Mouse (Mus musculus): ENCODE measurements around the gene Ppp1r35. TPM values are rescaled to one million over a fixed set of nuclear protein-coding genes. Genes with fewer than 3 reads are reported as not detected.

Gene Ppp1r35
- total RNA-seq, 2 experiments from 2014 or later = 24.1 to 36.7 TPM

DNA sequence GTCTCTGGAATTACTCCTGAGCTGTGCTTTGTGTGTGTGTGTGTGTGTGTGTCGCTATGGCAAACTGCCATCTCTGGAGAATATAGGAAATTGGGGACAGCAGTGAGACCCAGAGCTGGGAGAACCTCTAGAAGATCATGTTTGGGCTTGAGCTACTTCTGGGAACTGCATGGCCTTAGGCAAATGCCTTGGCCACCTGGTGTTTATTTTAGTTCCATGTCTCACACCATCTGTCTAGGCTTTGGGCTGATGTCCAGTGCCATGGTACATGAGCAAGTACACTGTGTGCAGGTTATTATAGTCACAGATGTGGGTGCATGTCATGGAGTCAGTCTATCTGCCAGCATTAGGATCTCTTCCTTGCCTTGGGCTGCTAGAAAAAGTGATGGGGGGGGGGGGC lies 44.0 kb downstream of the Ppp1r35 start:
- no peak for ATAC-seq (replicated peaks; ENCODE audit: poor library complexity, severe bottlenecking)

DNA sequence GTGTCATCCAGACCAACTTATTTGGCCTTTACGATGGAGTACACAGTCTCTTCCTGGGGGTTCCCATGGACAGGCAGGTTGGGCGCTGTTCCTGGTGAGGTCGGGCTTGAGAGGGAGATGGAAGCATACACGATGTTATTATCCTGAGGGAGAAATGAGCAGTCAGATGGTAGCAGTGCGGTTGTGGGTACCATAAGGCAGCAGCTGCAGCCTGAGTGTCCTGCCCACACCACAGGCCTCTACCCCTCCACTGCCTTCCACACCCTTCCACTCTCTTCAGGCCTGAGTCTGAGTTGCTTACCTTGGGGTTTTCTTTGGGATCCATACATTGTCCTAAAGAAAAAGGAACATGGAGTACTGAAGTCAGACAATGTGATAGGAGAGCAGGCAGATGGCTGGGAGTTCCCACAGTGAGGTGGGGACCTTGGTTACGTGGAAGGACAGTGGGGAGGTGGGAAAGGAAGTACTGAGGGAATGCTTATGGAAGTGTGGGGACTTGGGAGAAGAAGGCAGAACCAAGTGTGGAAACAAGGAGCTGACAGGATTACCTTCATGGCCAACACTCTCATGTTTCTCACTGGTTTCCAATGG lies 44.9 kb downstream of the Ppp1r35 start:
- 0 out of 2 replicates have a peak, but pooled peaks have one; percentile 4 for ATAC-seq (replicated peaks; ENCODE audit: poor library complexity, severe bottlenecking)

DNA sequence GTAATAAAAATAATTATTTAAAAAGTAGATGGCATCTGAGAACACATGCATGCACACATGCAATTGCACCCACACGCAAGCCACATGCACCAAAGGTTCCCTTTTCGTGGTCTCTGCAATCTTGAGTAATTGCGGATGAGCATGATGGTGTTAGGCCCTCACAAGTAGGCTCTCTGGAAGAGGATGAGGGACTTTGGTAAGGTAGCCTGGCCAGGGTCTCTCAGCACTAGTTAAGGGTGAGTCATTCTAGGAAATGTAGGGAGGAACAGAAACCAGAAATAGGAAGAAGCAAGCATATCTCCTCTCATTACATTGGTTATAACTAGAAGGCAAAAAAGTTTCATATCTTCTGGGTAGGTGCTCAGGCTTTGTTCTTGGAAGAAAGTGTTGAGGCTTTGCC lies 46.4 kb downstream of the Ppp1r35 start:
- peak; percentile 76 for ATAC-seq (replicated peaks; ENCODE audit: poor library complexity, severe bottlenecking)

DNA sequence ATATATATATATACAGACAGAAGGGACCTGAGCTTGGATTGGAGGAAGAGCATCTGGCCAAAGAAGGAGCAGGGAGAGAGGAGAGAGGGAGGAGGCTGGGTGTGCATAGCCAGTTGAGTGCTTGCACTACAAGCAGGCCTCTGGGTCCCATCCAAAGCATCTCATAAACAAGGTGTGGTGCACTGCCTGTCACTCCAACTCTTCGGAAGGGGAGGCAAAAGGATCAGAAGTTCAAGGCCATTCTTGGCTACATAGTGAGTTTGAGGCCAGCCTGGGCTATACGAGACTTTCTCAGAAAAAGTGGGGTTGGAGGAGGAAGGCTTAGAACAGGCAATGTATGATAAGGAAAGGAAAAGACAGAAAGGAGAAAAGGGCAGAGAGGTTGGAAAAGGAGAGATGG lies 47.3 kb downstream of the Ppp1r35 start:
- ATAC-seq (replicated peaks; ENCODE audit: poor library complexity, severe bottlenecking) = no peak

DNA sequence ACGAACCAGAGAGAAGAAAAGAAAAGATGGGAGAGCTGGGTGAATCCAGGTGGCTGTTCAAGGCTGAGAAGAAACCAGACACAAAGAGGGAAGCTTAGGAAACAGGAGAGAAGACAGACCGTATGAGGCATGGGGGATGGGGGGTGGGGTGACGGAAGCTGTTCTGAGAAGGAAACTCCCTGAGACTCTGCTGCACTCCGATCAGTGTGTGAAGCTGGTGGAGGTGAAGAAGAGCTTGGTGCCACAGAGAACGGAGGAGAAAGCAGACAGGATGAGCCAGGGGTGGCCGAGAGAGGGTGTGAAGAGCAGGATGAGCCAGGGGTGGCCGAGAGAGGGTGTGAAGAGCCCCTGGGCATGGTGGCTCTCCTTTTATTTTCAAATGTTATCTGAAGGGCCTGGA lies 47.8 kb downstream of the Ppp1r35 start:
- no peak for ATAC-seq (replicated peaks; ENCODE audit: poor library complexity, severe bottlenecking)

DNA sequence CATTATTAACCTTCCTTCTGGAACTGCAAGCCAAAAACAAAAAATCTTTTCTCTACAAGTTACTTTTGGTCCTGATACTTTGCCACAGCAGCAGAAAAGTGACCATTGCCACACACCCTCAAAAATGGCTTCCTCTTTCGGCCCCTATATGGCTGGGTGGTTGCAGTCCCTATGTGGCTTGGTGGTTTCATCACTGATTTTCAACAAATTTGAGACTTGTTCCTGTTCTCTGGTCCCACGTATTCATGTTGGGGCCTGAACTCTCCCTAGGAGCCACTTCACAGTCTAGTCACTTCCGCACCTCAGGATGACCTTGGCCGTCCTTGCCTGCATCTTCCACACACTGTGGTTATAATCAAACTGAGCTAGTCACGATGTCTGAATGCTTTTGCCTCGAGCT lies 50.0 kb downstream of the Ppp1r35 start:
- ATAC-seq (replicated peaks; ENCODE audit: poor library complexity, severe bottlenecking) = peak; percentile 71

Other genes with a start within 250 kb of the Ppp1r35 start
- gene Epo, start 245.6 kb upstream of the Ppp1r35 start, total RNA-seq (2014; fragmentation: Nextera tagmentation) = not detected in 2 replicates
- gene Epo, start 245.6 kb upstream of the Ppp1r35 start, total RNA-seq (2017) = not detected in 2 replicates
- gene Gnb2, start 245.3 kb upstream of the Ppp1r35 start, total RNA-seq (2014; fragmentation: Nextera tagmentation) = 335 and 473 TPM in 2 replicates
- gene Gnb2, start 245.3 kb upstream of the Ppp1r35 start, total RNA-seq (2017) = 226 and 299 TPM in 2 replicates
- not detected in 2 replicates for gene Actl6b, start 225.3 kb upstream of the Ppp1r35 start, total RNA-seq (2014; fragmentation: Nextera tagmentation)
- not detected in 2 replicates for gene Actl6b, start 225.3 kb upstream of the Ppp1r35 start, total RNA-seq (2017)
- gene Tfr2, start 209.0 kb upstream of the Ppp1r35 start, total RNA-seq (2014; fragmentation: Nextera tagmentation) = 5.8 and 20.3 TPM in 2 replicates
- gene Tfr2, start 209.0 kb upstream of the Ppp1r35 start, total RNA-seq (2017) = 7.5 and 10.2 TPM in 2 replicates
- 146 and 159 TPM in 2 replicates for gene Mospd3, start 177.8 kb upstream of the Ppp1r35 start, total RNA-seq (2014; fragmentation: Nextera tagmentation)
- 4.0 and 7.4 TPM in 2 replicates for gene Mospd3, start 177.8 kb upstream of the Ppp1r35 start, total RNA-seq (2017)
- not detected in 2 replicates for gene Pcolce, start 165.1 kb upstream of the Ppp1r35 start, total RNA-seq (2014; fragmentation: Nextera tagmentation)
- 0.62 TPM in 1 of 2 replicates, not detected in the other for gene Pcolce, start 165.1 kb upstream of the Ppp1r35 start, total RNA-seq (2017)
- gene Fbxo24, start 149.8 kb upstream of the Ppp1r35 start, total RNA-seq (2014; fragmentation: Nextera tagmentation) = not detected in 2 replicates
- gene Fbxo24, start 149.8 kb upstream of the Ppp1r35 start, total RNA-seq (2017) = not detected in 2 replicates
- gene Lrch4, start 149.7 kb upstream of the Ppp1r35 start, total RNA-seq (2014; fragmentation: Nextera tagmentation) = 57.4 and 73.0 TPM in 2 replicates
- gene Lrch4, start 149.7 kb upstream of the Ppp1r35 start, total RNA-seq (2017) = 34.6 and 42.2 TPM in 2 replicates
- gene Gm20605, start 149.7 kb upstream of the Ppp1r35 start, total RNA-seq (2014; fragmentation: Nextera tagmentation) = 13.2 and 16.4 TPM in 2 replicates
- 0.62 and 3.6 TPM in 2 replicates for gene Gm20605, start 149.7 kb upstream of the Ppp1r35 start, total RNA-seq (2017)
- gene Sap25, start 137.5 kb upstream of the Ppp1r35 start, total RNA-seq (2014; fragmentation: Nextera tagmentation) = 32.1 and 55.2 TPM in 2 replicates
- 9.7 and 20.8 TPM in 2 replicates for gene Sap25, start 137.5 kb upstream of the Ppp1r35 start, total RNA-seq (2017)
- not detected in 2 replicates for gene Irs3, start 133.1 kb upstream of the Ppp1r35 start, total RNA-seq (2014; fragmentation: Nextera tagmentation)
- not detected in 2 replicates for gene Irs3, start 133.1 kb upstream of the Ppp1r35 start, total RNA-seq (2017)
- 13.7 and 15.0 TPM in 2 replicates for gene Agfg2, start 94.1 kb upstream of the Ppp1r35 start, total RNA-seq (2014; fragmentation: Nextera tagmentation)
- gene Agfg2, start 94.1 kb upstream of the Ppp1r35 start, total RNA-seq (2017) = 10.7 and 13.9 TPM in 2 replicates
- gene Nyap1, start 37.2 kb upstream of the Ppp1r35 start, total RNA-seq (2014; fragmentation: Nextera tagmentation) = not detected in 2 replicates
- not detected in 2 replicates for gene Nyap1, start 37.2 kb upstream of the Ppp1r35 start, total RNA-seq (2017)
- 71.5 and 78.5 TPM in 2 replicates for gene Tsc22d4, start 33.1 kb upstream of the Ppp1r35 start, total RNA-seq (2014; fragmentation: Nextera tagmentation)
- 57.5 and 74.8 TPM in 2 replicates for gene Tsc22d4, start 33.1 kb upstream of the Ppp1r35 start, total RNA-seq (2017)
- 33.9 and 35.2 TPM in 2 replicates for gene Mepce, start 8.8 kb downstream of the Ppp1r35 start, total RNA-seq (2014; fragmentation: Nextera tagmentation)
- 14.5 and 48.4 TPM in 2 replicates for gene Mepce, start 8.8 kb downstream of the Ppp1r35 start, total RNA-seq (2017)
- gene Zcwpw1, start 8.9 kb downstream of the Ppp1r35 start, total RNA-seq (2014; fragmentation: Nextera tagmentation) = 1.0 and 2.6 TPM in 2 replicates
- gene Zcwpw1, start 8.9 kb downstream of the Ppp1r35 start, total RNA-seq (2017) = 12.7 and 13.0 TPM in 2 replicates
- 3.2 and 4.0 TPM in 2 replicates for gene Pilra, start 57.4 kb downstream of the Ppp1r35 start, total RNA-seq (2014; fragmentation: Nextera tagmentation)
- gene Pilra, start 57.4 kb downstream of the Ppp1r35 start, total RNA-seq (2017) = 11.4 and 12.7 TPM in 2 replicates
- 3.5 and 12.1 TPM in 2 replicates for gene Pilrb1, start 79.3 kb downstream of the Ppp1r35 start, total RNA-seq (2014; fragmentation: Nextera tagmentation)
- 7.2 and 7.6 TPM in 2 replicates for gene Pilrb1, start 79.3 kb downstream of the Ppp1r35 start, total RNA-seq (2017)
- 3.2 and 13.2 TPM in 2 replicates for gene Pilrb2, start 93.0 kb downstream of the Ppp1r35 start, total RNA-seq (2014; fragmentation: Nextera tagmentation)
- gene Pilrb2, start 93.0 kb downstream of the Ppp1r35 start, total RNA-seq (2017) = 4.3 and 10.3 TPM in 2 replicates
- gene Cyp3a13, start 142.8 kb downstream of the Ppp1r35 start, total RNA-seq (2014; fragmentation: Nextera tagmentation) = not detected in 2 replicates
- not detected in 2 replicates for gene Cyp3a13, start 142.8 kb downstream of the Ppp1r35 start, total RNA-seq (2017)
- not detected in 2 replicates for gene Gjc3, start 184.2 kb downstream of the Ppp1r35 start, total RNA-seq (2014; fragmentation: Nextera tagmentation)
- gene Gjc3, start 184.2 kb downstream of the Ppp1r35 start, total RNA-seq (2017) = not detected in 2 replicates
- gene Azgp1, start 202.7 kb downstream of the Ppp1r35 start, total RNA-seq (2014; fragmentation: Nextera tagmentation) = not detected in 2 replicates
- not detected in 2 replicates for gene Azgp1, start 202.7 kb downstream of the Ppp1r35 start, total RNA-seq (2017)
- gene Smok3a, start 242.4 kb downstream of the Ppp1r35 start, total RNA-seq (2014; fragmentation: Nextera tagmentation) = not detected in 2 replicates
- gene Smok3a, start 242.4 kb downstream of the Ppp1r35 start, total RNA-seq (2017) = not detected in 2 replicates
- not detected in 2 replicates for gene Smok3b, start 242.6 kb downstream of the Ppp1r35 start, total RNA-seq (2014; fragmentation: Nextera tagmentation)
- gene Smok3b, start 242.6 kb downstream of the Ppp1r35 start, total RNA-seq (2017) = not detected in 2 replicates

All from granulocyte monocyte progenitor cell, adult 5-6 weeks (primary cell).